Comparison of ENCODE assay signal across 8 mouse cellular contexts in genomic region chr5:43094329-43094898, GRCm38 (mm10).
A peak's percentile ranks its signal among the peaks of the same experiment; 100 is the strongest.
DNase-seq lines count a peak whose midpoint lies in the region; ATAC-seq and TF ChIP-seq lines count a peak whose summit lies in the region.

No protein-coding gene starts in this region.

- H3K9me3 ChIP-seq in heart, embryonic 12.5 days (replicated peaks): no peaks in the 10 kb centered on the region

- WGBS in heart, embryonic 12.5 days: 4% methylated on average over 7 of the region's 7 CpGs

- no peak overlapping the region for H3K9ac ChIP-seq in heart, embryonic 12.5 days

- TF ChIP-seq POLR2A in brain, embryonic 14.5 days (IDR thresholded peaks at IDR 0.05; ENCODE audit: borderline replicate concordance, extremely low read depth, insufficient read depth, insufficient read length, poor library complexity, severe bottlenecking): no peak

- ATAC-seq in heart, embryonic 12.5 days (ENCODE audit: insufficient number of reproducible peaks, low FRiP score): peak; percentile 84
- peak; percentile 99 for ATAC-seq in megakaryocyte progenitor cell, adult 5-6 weeks (replicated peaks; ENCODE audit: poor library complexity)

- no peaks in the 10 kb centered on the region for H3K27me3 ChIP-seq in heart, embryonic 12.5 days (replicated peaks)

- H3K4me2 ChIP-seq in heart, embryonic 12.5 days: peak overlapping the region; percentile 28

- DNase-seq in brain, embryonic 14.5 days (ENCODE audit: low read depth): peak; percentile 55
- DNase-seq in embryo, embryonic 11 days: peak; percentile 46
- DNase-seq in kidney, postnatal 10 days: peak; percentile 19
- DNase-seq in thymus, postnatal 10 days (ENCODE audit: low spot score in 2 of 2): no peak
- DNase-seq in left cerebral cortex, adult 18-20 months (ENCODE audit: low spot score in 2 of 2): no peak
- no peak for DNase-seq in ovary, postnatal 10 days (ENCODE audit: low spot score)

- peaks cover 15% of the 10 kb centered on the region for H3K4me1 ChIP-seq in heart, embryonic 12.5 days (replicated peaks)

- no peak overlapping the region for H3K4me3 ChIP-seq in heart, embryonic 12.5 days

- H3K36me3 ChIP-seq in heart, embryonic 12.5 days: no peaks in the 10 kb centered on the region

- peak overlapping the region; percentile 67 for H3K27ac ChIP-seq in heart, embryonic 12.5 days (ENCODE audit: poor library complexity, severe bottlenecking)

- no peak for TF ChIP-seq CTCF in brain, embryonic 14.5 days (IDR thresholded peaks at IDR 0.05; ENCODE audit: borderline replicate concordance, extremely low read depth, insufficient read depth, insufficient read length)

Comparison
In these comparisons a context has a peak if more than half of its experiments do, and no peak if none do; other contexts are left out.
1. DNase-seq: peak in brain, embryonic 14.5 days (single experiment), embryo, embryonic 11 days (single experiment) and kidney, postnatal 10 days (single experiment); none in thymus, postnatal 10 days (0 of 2), left cerebral cortex, adult 18-20 months (0 of 2) and ovary, postnatal 10 days (single experiment).